Mouse (Mus musculus) spleen, adult 18-20 months (tissue): Measurements from ENCODE around the gene Gm9999.

ENCODE experiments used
- DNase-seq, 2 experiments: peaks; one replicate each; pipeline ENCODE4 v3.0.0; 2022; ENCODE audit warnings: mixed read lengths in 2 of 2

Gene Gm9999

DNA sequence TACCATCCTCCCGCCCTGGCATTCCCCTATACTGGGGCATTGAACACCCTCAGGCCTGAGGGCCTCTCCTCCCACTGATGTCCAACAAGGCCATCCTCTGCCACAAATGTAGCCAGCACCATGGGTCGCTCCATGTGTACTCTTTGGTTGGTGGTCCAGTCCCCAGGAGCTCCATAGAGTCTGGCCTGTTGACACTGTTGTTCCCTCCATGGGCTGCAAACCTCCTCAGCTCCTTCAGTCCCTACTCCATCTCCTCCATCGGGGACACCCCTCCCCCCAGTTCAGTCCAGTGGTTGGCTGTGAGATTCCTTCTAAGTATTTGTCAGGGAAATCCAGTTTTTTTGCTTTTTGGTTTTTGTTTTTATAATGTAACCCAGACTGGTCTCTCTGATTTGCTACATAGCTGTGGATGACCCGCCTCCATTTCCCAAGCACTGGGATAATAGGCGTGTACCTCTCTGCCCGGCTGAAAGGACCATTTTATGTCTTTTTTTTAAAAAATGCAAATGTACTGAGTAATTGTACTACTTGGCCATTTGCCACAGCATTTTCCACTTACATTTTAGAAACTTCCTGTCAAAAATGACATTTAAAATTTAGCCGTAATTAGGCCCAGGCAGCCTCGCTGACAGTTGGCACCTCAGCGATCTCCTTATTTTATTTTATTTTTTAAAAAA, 47.3 kb downstream of the Gm9999 start:
- DNase-seq, result no peak

DNA sequence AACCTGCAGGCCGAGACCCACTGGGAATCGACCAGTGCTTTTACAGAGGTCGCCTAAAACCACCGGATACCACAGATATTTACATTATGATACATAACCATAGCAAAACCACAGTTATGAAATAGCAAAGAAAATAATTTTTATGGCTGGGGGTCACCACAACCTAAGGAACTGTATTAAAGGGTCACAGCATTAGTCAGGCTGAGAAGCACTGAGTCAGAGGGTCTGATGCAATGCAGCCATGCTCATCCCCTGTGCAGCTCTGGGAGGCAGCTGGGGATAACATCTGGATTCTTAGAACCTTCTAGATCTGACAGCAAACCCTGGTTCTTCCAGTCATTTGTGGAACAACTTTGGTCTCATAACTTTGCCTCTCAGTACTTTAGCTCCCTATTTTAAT, 48.0 kb downstream of the Gm9999 start:
- DNase-seq, result no peak

DNA sequence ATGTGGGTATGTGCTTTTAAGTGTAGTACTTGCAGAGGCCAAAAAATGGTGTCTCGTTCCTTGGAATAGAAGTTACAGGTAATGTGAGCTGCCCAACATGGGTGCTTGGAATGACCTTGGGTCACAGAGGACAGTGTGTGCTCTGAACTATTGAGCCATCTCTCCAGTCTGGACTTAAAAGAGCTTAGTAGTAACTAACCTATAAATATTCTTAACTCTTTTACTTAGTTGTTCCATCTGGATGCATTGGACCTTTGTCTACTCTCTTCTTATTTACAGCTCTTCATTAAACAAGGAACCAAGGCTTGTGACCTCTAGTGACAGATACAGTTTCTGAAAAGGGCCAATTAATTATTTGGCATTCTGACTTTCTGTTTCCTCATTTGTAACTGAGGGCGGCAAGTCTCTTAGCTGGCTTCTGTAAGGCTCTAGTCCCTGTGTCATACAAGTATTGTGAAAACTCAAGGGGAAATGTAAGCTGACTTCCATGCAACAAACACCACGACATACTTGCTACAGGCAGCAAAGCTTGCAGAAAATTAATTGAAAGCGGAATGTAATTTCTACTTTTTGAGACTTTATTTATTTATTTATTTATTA, 51.5 kb downstream of the Gm9999 start:
- DNase-seq, result no peak

DNA sequence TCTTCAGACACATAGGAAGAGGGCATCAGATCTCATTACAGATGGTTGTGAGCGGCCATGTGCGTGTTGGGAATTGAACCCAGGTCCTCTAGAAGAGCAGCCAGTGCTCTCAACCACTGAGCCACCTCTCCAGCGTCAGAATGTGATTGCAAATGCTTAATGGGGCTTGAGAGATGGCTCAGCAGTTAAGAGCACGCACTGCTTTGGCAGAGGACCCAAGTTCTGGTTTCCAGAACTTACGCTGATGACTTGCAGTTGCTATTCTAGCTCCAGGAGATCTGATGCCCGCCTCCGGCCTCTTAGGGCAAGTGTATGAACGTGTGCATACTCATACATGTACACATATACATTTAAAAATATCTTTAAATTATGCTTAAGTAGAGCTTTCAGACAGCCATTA, 52.0 kb downstream of the Gm9999 start:
- DNase-seq, result no peak
